Mouse (Mus musculus) liver, embryonic 12.5 days (tissue): ENCODE data around the gene Exoc4. TPM values are rescaled to one million over a fixed set of nuclear protein-coding genes. Genes with fewer than 3 reads are reported as not detected.

Source experiments
- ATAC-seq: fragments of 200-750 bp; cut with Nextera tagmentation; 2 replicates; pipeline ENCODE4 v1.8.0; 2017; ENCODE audit warnings: moderate number of reproducible peaks, mild to moderate bottlenecking, moderate library complexity
- H3K27ac ChIP-seq: fragments of 300-500 bp; sonication (generic); 2 replicates; pipeline ENCODE4 v1.5.1; 2016; ENCODE audit warnings: mild to moderate bottlenecking
- H3K27me3 ChIP-seq: fragments of 300-500 bp; sonication (generic); replicated peaks from 2 replicates; pipeline ENCODE4 v1.6.1; 2016; ENCODE audit warnings: mild to moderate bottlenecking, moderate library complexity
- H3K36me3 ChIP-seq: fragments of 300-500 bp; sonication (generic); 2 replicates; pipeline ENCODE4 v1.6.1; 2016; ENCODE audit warnings: mild to moderate bottlenecking, moderate library complexity
- H3K4me1 ChIP-seq: fragments of 300-500 bp; sonication (generic); 2 replicates; pipeline ENCODE4 v1.6.1; 2016
- H3K4me2 ChIP-seq: fragments of 300-500 bp; sonication (generic); 2 replicates; pipeline ENCODE4 v1.6.1; 2016; ENCODE audit warnings: mild to moderate bottlenecking, moderate library complexity
- H3K4me3 ChIP-seq: fragments of 300-500 bp; sonication (generic); 2 replicates; pipeline ENCODE4 v1.5.1; 2016; ENCODE audit warnings: mild to moderate bottlenecking, moderate library complexity
- H3K9ac ChIP-seq: fragments of 300-500 bp; sonication (generic); 2 replicates; pipeline ENCODE4 v1.6.1; 2016; ENCODE audit warnings: mild to moderate bottlenecking, moderate library complexity
- H3K9me3 ChIP-seq: fragments of 300-500 bp; sonication (generic); replicated peaks from 2 replicates; pipeline ENCODE4 v1.6.1; 2016; ENCODE audit warnings: mild to moderate bottlenecking, moderate library complexity
- WGBS: fragments of 180-500 bp; shearing (Covaris S2); methylation state at CpG from one replicate; pipeline ENCODE4 v1.1.7; 2016; ENCODE audit not compliant: insufficient replicate concordance; 5-methylcytosine and 5-hydroxymethylcytosine counted together
- polyA plus RNA-seq: library from polyadenylated mRNA; unstranded; fragments of >200 nt; fragmentation: Nextera tagmentation; extraction: Ambion mirVana; gene quantifications from 2 replicates; pipeline ENCODE4 v1.2.1, GENCODE M21; 2016

Gene Exoc4
- polyA plus RNA-seq, 1 experiment from 2014 or later: 17.0 TPM

DNA sequence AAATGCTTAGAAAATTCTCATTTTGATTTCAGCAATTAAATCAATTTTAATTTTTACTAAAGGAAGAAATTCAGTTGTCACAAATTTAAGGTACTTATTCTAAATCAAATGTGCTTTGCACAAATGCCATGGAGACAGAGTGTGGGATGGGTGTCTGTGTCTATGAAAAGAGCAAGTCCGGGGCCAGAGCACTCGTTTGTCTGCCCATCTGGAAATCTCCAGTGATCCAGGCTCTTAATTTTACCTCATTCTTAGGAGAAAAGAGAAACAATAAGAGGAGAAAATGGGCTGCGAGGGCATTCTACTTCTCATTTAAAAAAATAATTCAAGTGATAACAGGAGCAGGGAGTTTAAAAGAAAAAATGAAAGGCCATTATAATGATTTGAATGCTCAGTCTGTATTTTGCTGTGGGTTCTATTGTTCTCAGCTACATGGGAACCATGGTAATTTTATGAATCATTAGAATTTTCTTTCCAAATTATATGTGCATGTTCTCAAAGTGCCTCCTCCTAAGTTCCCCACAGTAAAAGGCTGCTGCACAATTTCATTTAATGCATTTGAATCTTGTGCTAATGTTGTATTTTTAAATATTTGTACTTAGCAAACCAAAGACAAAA, 554.7 kb downstream of the Exoc4 start:
- H3K4me1 ChIP-seq: no peaks in the 10 kb centered on the region
- H3K9me3 ChIP-seq: no peaks in the 10 kb centered on the region
- H3K4me3 ChIP-seq: no peak overlapping the region
- WGBS: 60% methylated on average over 3 of the region's 3 CpGs
- no peak overlapping the region for H3K9ac ChIP-seq
- ATAC-seq: no peak
- H3K36me3 ChIP-seq: no peaks in the 10 kb centered on the region
- H3K27me3 ChIP-seq: no peaks in the 10 kb centered on the region
- H3K4me2 ChIP-seq: no peak overlapping the region
- H3K27ac ChIP-seq: no peak overlapping the region

DNA sequence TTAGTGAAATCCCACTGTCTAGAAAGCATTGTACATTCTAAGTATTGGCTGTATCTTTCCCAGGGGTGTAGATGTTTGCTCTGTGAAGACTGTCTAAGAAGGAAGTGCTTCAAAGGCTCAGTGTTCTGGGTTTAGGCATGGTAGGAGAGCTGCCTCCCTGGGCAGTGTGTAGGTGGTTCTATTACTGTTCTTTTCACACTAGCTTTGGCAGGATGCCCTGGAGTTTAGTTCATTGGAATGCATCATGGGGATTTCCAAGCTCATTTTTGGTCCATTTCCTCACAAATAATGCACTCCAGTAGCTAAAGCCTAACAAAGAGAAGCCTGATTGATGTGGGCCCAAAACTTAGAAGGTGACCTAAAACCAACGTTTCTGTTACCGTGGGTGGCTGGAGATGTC, 555.9 kb downstream of the Exoc4 start:
- no peaks in the 10 kb centered on the region for H3K4me1 ChIP-seq
- H3K27me3 ChIP-seq: no peaks in the 10 kb centered on the region
- no peak overlapping the region for H3K4me3 ChIP-seq
- no peak overlapping the region for H3K9ac ChIP-seq
- no peak overlapping the region for H3K27ac ChIP-seq
- no peak overlapping the region for H3K4me2 ChIP-seq
- ATAC-seq: no peak
- no peaks in the 10 kb centered on the region for H3K9me3 ChIP-seq
- WGBS: 83% methylated on average over 2 of the region's 2 CpGs
- no peaks in the 10 kb centered on the region for H3K36me3 ChIP-seq

DNA sequence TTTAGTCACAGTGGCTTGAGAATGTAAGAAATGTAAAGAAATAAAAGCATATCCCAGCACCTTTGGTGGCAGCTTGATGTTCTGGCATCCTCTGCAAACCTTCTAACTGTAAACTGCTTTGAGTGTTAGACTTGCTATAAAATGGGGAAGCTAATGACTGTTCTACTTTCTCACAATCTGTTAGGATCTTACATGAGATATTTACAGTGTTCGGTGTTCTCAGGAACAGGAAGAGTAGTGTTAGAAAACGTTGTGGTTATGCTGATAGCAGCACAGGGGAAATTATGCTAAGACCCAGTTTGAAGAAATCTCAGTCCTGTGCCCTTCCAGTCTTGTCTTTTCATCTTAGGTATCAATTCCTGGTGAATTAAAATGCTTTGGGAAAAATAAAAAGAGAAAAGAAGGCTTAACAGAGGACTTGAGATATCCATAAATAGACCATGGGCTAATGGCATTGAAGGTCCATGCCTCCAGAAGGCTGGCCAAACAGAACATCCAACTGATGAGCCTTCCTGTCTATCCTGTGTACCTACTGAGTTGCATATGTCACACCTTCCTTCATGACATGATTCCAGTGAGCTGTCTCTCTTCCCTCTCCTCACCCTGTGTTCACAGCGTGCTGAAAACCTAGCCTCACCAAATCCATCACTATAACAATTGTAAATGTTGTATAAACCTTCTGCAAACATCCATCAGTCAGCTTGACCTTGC, 557.3 kb downstream of the Exoc4 start:
- ATAC-seq: no peak
- Histone ChIP-seq H3K36me3 (no peaks in the 10 kb centered on the region), H3K4me1 (no peaks in the 10 kb centered on the region), H3K27me3 (no peaks in the 10 kb centered on the region), H3K27ac (no peak overlapping the region), H3K9me3 (no peaks in the 10 kb centered on the region), H3K9ac (no peak overlapping the region), H3K4me3 (no peak overlapping the region), H3K4me2 (no peak overlapping the region)
- WGBS: 40% methylated on average over 3 of the region's 3 CpGs

DNA sequence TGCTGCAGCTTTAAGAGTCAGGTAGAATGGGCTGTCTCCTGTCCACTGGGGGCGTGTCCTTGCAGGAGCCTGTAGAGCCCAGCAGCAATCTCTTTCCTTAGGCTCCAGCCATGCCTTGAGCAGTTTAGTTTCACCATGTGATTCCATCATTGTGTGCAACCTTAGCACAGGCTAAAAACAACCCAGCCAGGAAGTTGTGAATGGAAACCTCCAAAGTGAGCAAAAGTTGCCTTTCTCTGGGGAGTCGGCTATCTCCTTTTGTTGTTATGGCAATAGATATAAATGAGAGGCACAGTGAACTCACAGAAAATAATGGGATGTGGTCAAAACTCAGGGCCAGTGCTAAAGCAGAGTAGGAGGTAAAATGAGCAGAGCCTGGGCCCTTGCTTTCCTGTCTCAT, 565.5 kb downstream of the Exoc4 start:
- H3K27ac ChIP-seq: no peak overlapping the region
- no peaks in the 10 kb centered on the region for H3K9me3 ChIP-seq
- H3K4me1 ChIP-seq: no peaks in the 10 kb centered on the region
- no peak overlapping the region for H3K9ac ChIP-seq
- no peak for ATAC-seq
- WGBS: 54% methylated on average over 2 of the region's 2 CpGs
- H3K4me3 ChIP-seq: no peak overlapping the region
- H3K36me3 ChIP-seq: no peaks in the 10 kb centered on the region
- H3K4me2 ChIP-seq: no peak overlapping the region
- H3K27me3 ChIP-seq: no peaks in the 10 kb centered on the region

DNA sequence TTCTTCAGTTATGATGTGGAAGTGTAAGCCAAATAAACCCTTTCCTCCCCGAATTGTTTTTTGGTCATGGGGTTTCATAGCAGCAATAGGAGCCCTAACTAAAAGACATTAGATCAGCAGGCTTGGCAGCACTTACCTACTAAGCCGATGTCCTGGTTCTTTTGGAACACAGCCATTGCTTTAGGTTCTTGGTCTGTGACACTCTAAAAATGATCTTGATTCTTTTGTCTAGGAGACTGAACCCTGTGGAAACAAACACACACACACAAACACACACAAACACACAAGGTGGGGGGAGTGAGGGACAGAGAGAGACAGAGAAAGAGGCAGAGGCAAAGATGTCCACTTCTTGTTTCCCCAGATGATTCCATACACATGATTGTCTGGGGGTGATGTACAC, 574.3 kb downstream of the Exoc4 start:
- Histone ChIP-seq H3K4me1 (no peaks in the 10 kb centered on the region), H3K9me3 (no peaks in the 10 kb centered on the region), H3K4me3 (no peak overlapping the region), H3K27me3 (no peaks in the 10 kb centered on the region), H3K4me2 (no peak overlapping the region), H3K36me3 (no peaks in the 10 kb centered on the region), H3K27ac (no peak overlapping the region), H3K9ac (no peak overlapping the region)
- no peak for ATAC-seq
- WGBS: 72% methylated on average over 2 of the region's 2 CpGs

DNA sequence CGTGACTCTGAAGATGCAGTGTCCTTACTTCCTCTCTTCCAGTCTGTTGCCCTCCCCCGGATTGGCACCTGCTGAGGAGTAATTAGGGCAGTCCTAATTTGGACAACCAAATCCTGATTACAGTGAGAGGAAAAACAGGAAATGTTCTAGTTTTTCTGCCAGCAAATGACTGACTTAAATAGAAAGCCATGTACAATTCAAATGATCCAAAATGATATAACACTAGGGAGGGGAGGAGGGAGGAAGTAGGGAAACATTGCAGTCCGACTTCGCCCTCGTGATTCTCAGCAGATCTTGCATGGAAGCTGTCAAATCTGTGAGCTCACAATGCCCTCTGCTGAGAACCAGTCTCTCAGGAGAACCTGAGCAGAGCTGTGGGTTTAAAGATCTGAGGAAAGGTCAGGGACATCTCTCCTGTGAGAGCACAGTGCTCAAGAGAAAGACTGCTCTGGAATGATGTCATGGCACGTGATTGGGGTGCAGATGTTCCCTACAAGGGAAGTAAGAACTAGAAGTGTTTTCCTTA, 575.0 kb downstream of the Exoc4 start:
- no peak overlapping the region for H3K4me2 ChIP-seq
- no peaks in the 10 kb centered on the region for H3K27me3 ChIP-seq
- no peak overlapping the region for H3K4me3 ChIP-seq
- no peak for ATAC-seq
- H3K27ac ChIP-seq: no peak overlapping the region
- H3K36me3 ChIP-seq: no peaks in the 10 kb centered on the region
- no peaks in the 10 kb centered on the region for H3K9me3 ChIP-seq
- no peaks in the 10 kb centered on the region for H3K4me1 ChIP-seq
- H3K9ac ChIP-seq: no peak overlapping the region
- WGBS: 65% methylated on average over 6 of the region's 6 CpGs

DNA sequence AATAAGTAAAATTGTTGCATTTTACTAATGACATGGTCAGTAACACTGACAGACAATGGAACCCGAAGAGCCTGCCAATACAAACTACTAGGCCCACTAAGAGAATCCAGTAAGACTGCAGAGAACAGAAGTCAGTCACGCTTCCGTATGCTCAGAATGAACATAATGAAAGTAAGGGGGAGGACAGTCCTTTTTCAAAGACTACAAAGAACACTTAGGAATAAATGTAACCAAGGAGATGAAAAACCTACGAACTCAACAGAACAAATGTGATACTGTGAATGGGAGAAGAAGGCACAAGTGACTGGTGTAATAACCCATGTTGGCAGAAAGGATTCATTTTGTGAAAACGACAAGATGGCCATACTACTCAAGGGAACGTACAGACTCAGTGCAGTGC, 579.6 kb downstream of the Exoc4 start:
- H3K4me3 ChIP-seq: no peak overlapping the region
- no peaks in the 10 kb centered on the region for H3K9me3 ChIP-seq
- H3K9ac ChIP-seq: no peak overlapping the region
- no peaks in the 10 kb centered on the region for H3K27me3 ChIP-seq
- H3K4me2 ChIP-seq: no peak overlapping the region
- H3K27ac ChIP-seq: no peak overlapping the region
- no peaks in the 10 kb centered on the region for H3K4me1 ChIP-seq
- WGBS: 75% methylated on average over 6 of the region's 6 CpGs
- ATAC-seq: no peak
- H3K36me3 ChIP-seq: no peaks in the 10 kb centered on the region

DNA sequence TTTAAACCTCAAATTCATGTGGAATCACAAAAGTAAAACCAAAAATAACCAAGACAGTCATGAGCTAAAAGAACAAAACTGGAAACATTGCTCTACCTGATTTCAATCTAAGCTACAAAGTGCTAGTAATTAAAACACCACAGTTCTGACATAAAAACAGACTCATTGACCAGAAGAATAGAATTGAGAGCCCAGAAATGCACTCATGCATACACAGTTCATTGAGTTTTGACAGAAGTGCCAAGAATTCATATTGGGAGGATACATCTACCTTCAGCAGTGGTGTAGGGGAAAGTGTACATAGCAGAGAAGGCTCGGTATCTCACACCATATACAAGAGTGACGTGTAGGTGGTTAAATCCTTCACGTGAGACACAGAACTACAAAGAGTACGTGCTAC, 580.4 kb downstream of the Exoc4 start:
- Histone ChIP-seq H3K4me1 (no peaks in the 10 kb centered on the region), H3K27me3 (no peaks in the 10 kb centered on the region), H3K9me3 (no peaks in the 10 kb centered on the region), H3K4me3 (no peak overlapping the region), H3K9ac (no peak overlapping the region), H3K36me3 (no peaks in the 10 kb centered on the region), H3K4me2 (no peak overlapping the region), H3K27ac (no peak overlapping the region)
- no peak for ATAC-seq
- 76% methylated on average over 4 of the region's 4 CpGs for WGBS

DNA sequence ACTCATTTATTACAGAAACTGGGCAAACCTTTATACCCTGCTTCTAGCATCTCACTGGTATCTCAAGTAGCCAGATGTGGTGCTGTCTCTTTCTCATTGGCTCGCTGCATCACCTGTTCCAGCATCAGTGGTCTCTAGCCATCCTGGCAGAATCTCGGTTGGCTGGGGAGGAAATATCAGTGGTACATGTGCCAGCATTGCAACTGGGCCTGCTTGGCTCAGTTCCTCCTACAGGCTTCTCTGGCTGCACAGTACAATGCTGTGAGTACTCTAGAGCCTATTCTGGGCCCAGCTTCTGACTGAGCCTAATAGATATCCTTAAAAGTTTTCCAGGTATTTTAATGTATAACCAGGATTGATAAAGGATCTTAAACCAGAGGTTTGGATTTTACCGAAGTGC, 582.4 kb downstream of the Exoc4 start:
- 77% methylated on average over 3 of the region's 3 CpGs for WGBS
- Histone ChIP-seq H3K4me1 (no peaks in the 10 kb centered on the region), H3K36me3 (no peaks in the 10 kb centered on the region), H3K27ac (no peak overlapping the region), H3K4me3 (no peak overlapping the region), H3K9ac (no peak overlapping the region), H3K9me3 (no peaks in the 10 kb centered on the region), H3K27me3 (no peaks in the 10 kb centered on the region), H3K4me2 (no peak overlapping the region)
- ATAC-seq: no peak

DNA sequence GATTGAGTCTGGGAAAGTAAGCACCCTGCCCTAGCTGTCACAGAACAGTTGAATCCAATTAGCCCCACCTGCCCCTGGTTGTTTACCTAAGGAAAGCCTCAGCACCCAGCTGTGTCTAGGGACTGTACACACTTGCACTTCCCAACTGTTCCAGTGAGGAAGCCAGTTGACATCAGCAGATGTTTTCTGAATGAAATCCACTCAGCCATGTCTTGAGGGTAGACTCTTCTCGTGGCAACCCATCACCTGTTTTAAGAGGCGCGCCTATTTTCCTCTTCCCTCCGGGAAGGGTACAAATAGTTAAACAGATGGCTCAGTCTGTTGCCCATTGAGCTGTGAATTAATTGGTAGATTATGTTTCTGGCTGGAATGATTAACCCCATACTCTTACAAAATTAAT, 584.1 kb downstream of the Exoc4 start:
- Histone ChIP-seq H3K27ac (no peak overlapping the region), H3K4me1 (no peaks in the 10 kb centered on the region), H3K4me3 (no peak overlapping the region), H3K36me3 (no peaks in the 10 kb centered on the region), H3K4me2 (no peak overlapping the region), H3K27me3 (no peaks in the 10 kb centered on the region), H3K9me3 (no peaks in the 10 kb centered on the region), H3K9ac (no peak overlapping the region)
- WGBS: 80% methylated on average over 4 of the region's 4 CpGs
- ATAC-seq: no peak

DNA sequence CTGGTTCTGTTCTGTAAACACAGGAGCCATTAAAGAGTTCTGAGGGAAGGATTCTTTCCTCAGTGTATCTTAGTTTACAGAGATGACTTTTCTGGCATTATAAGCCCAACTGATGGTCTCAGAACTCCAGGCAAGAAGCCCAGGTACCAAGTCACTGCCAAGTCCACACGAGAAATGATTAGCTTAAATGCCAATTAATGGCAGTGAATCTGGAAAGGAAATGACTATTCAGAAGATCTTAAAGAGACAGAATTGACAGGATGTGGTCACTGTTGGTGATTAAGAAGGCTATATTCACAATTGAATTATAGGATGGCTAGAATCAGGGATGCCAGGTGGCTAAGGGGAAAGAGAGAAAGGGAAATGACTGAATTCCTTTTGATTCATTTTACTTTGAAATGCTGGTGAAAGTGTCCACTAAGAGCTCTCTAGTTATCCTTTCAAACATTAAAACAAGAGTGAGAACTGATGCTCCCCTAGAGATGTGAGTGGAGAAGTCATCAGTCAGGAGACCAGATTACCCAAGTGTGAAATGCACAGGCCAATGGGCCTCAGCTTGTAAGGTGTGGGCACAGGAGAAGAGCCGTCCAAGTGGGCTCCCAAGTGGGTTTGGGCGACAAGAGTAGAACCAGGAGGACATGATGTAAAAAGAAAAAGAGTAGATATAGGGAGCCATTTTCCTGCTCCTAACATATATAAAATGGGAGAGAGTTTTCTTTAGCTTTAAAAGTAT, 587.3 kb downstream of the Exoc4 start:
- Histone ChIP-seq H3K4me1 (no peaks in the 10 kb centered on the region), H3K27me3 (no peaks in the 10 kb centered on the region), H3K4me2 (no peak overlapping the region), H3K9me3 (no peaks in the 10 kb centered on the region), H3K4me3 (no peak overlapping the region), H3K36me3 (no peaks in the 10 kb centered on the region), H3K9ac (no peak overlapping the region), H3K27ac (no peak overlapping the region)
- WGBS: 70% methylated on average over 3 of the region's 3 CpGs
- no peak for ATAC-seq

DNA sequence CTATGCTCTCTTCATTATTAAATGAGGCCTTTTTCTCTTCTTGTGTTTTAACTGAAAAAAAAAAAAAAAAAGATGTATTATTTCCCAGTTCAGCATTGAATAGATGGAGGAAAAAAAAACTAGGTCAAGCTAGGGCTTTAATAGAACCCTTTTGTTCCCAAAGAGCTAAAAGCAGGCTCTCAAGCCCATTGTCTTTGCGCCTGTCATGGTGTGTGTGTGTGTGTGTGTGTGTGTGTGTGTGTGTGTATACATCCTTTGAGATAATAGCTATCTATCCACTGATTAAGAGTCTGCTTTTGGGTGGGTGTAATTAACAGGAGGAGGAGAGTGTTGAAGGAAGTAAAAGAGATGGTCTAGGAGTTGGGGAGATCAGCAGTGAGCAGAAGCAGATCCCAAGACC, 594.0 kb downstream of the Exoc4 start:
- no peak for ATAC-seq
- Histone ChIP-seq H3K27ac (no peak overlapping the region), H3K27me3 (no peaks in the 10 kb centered on the region), H3K4me2 (no peak overlapping the region), H3K9me3 (no peaks in the 10 kb centered on the region), H3K9ac (no peak overlapping the region), H3K4me3 (no peak overlapping the region), H3K36me3 (no peaks in the 10 kb centered on the region), H3K4me1 (no peaks in the 10 kb centered on the region)
- 52% methylated on average over 1 of the region's 1 CpGs for WGBS
